Mouse (Mus musculus): ENCODE measurements around the gene Gstz1. TPM values are rescaled to one million over a fixed set of nuclear protein-coding genes. Genes with fewer than 3 reads are reported as not detected.
"Not testable (repeated sequence)": the region's sequence is repeated elsewhere in the genome, so short reads cannot be mapped to it uniquely, and the experiment has no call there.

Gstz1 gene
- total RNA-seq, 2 experiments from 2014 or later, result 47.1 to 49.6 TPM

GRCm38 (mm10) chr12:87158099-87158498, 11.1 kb downstream of the Gstz1 start:
- DNase-seq, result no peak

- no peak for DNase-seq
These were observed 13.3 kb downstream of the Gstz1 start for GRCm38 (mm10) chr12:87160310-87160709.

DNA sequence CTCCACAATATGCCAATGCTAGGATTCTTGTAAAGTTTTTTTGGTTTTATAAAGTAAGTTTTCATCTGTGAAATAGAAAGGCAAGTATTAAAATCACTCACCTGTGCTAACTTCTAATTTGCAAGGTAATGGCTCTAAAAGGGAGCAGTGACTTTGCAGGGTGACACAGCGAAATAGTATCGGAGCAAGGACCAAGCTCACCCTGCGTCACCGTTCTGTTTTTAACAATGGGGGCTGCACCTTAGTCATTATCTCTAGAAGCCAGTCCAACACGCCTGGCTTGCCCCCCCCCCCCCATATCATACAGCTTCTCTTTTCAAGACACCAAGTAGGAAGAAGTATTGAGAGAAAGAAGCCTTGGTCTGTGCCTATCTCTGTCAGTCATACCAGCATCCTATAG, 13.8 kb downstream of the Gstz1 start:
- DNase-seq, result no peak

DNA sequence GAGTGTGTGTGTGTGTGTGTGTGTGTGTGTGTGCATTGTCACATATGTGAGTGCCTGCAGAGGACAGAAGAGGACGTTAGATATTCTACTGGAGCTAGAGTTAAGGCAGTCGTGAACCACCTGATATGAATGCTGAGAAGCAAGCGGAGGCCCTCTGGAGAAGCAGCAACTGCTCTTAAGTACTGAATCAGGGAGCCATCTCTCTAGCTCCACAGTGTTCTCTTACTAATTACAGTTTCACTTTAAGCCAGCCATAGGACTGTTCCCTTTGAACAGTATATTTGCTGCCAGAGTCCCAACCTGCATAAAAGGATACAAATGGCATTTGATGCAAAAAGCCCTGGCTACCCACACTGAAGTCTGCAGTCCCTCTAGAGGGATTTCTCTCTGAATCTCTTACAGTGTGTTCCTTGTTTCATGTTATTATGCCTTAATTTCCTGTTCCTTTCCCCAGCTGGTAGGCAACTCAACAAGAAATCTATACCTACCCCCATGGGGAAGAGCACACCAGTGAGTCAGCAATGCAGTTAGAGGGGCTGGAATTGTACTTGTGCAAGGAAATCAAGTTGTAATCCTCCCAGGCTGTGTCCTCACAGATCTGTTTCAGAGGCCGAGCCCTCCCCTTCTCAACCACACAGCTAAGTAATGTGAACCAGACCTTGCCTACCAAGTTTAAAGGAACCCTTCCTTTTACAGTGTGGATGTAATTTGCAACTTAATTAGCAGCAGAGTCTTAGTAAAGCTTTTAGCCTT, 28.4 kb downstream of the Gstz1 start:
- DNase-seq, result no peak

- DNase-seq, result no peak
These were observed 30.7 kb downstream of the Gstz1 start for GRCm38 (mm10) chr12:87177631-87178030.

DNA sequence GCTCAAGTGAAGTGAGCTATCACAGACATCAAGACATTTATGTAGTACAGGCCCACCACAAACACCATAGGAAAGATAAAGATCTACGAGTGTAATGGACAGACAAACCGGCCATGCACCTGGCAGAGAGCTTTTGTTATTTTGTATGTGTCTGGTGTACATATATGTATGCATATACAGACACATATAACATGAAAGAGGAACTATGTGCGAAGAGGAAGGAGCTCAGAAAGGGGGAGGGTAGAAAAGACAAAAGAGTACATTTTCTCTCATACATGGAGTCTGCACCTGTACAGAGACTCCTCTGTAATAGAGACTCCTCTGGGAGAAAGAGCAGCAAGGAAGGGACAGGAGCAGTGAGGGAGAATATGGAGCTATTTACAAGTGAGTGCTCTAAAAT, 46.0 kb downstream of the Gstz1 start:
- no peak for DNase-seq

- no peak for DNase-seq
These were observed 48.1 kb downstream of the Gstz1 start for GRCm38 (mm10) chr12:87195069-87195468.

- DNase-seq, result no peak
These were observed 49.3 kb downstream of the Gstz1 start for GRCm38 (mm10) chr12:87196310-87196709.

- DNase-seq, result no peak
These were observed 51.8 kb downstream of the Gstz1 start for GRCm38 (mm10) chr12:87198792-87199191.

DNA sequence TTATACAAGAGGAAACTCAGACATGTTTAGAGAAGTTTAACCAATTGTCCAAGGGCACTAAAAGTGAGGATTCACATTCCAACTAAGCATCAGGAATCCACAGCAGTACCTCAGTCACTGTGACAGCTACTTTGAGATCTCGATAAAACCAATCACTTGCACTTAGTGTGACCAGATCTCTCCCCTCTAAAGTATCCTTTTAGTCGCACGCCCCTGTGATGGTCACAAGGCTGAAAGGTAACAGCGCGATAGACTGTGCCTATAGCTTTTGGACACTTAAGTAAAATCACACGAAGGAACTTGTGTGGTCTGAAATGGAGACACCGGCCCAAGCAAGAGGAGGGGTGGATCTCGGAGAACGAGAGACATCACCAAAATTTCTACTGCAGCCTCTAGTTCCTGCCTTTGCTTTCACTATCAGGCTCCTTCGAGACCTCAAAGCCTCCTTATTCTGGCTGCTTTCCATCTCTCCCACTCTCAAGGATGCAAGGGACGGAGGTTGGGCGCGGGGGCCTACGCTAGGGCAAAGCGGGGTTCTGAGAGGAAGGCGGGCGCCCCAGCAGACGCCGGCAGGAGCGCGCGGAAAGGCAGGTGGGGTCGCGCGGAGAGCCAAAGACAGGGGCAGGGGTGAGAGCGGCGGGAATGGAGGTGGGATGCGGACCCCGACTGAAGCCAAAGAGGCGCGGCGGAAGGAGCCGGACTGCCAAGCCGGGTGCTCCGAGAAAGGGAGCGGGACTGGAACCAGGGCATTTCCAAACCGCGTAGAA, 52.4 kb downstream of the Gstz1 start, which contains the start of gene Samd15:
Gene Samd15, plus strand, starts transcription at position 518 of the 767 bp plus-strand sequence.
- peak; percentile 32 for DNase-seq

GRCm38 (mm10) chr12:87199973-87200586, 53.1 kb downstream of the Gstz1 start, which contains the start of gene Tmed8:
Gene Tmed8, minus strand, starts transcription at chr12:87200454.
- DNase-seq, result peak; percentile 75

- DNase-seq, result no peak
These were observed 54.7 kb downstream of the Gstz1 start for GRCm38 (mm10) chr12:87201694-87202093.

DNA sequence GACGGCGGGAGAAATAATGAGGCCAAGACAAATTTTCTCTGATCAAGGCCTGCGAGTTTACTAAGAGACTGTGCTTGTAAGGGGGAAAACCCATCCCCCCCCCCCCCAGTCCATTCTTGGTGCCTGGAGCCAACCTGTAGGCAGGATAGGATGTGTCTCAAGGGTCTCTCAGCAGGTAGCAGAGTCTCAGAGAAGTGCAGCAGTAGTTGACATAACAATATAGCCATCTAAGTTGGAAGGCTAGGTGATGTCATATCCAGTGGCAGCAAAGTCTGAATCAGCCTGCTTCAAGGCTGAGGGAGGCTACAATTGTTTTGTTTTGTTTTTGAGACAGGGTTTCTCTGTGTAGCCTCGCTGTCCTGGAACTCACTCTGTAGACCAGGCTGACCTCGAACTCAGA, 58.8 kb downstream of the Gstz1 start:
- not testable (repeated sequence) for DNase-seq

- DNase-seq, result no peak
These were observed 66.1 kb downstream of the Gstz1 start for GRCm38 (mm10) chr12:87212844-87213606.

Other genes starting within 250 kb of the Gstz1 start
- 10 to 100 TPM; 17.5 to 22.8 TPM for gene Cipc, start 200.1 kb upstream of the Gstz1 start, total RNA-seq (2021)
- gene Zdhhc22, start 156.7 kb upstream of the Gstz1 start, total RNA-seq (2021), result not detected
- under 1 TPM; 0.23 to 0.29 TPM for gene Tmem63c, start 125.8 kb upstream of the Gstz1 start, total RNA-seq (2021)
- gene Ngb, start 44.6 kb upstream of the Gstz1 start, total RNA-seq (2021), result under 1 TPM in 1 of 2 experiments, not detected in 1; 0.28 TPM
- gene Pomt2, start 803 bp downstream of the Gstz1 start, total RNA-seq (2021), result 1 to 10 TPM; 6.3 to 8.9 TPM
- gene Samd15, start 52.6 kb downstream of the Gstz1 start, total RNA-seq (2021), result under 1 TPM; 0.14 to 0.50 TPM
- 1 to 10 TPM; 2.4 to 3.5 TPM for gene Tmed8, start 53.3 kb downstream of the Gstz1 start, total RNA-seq (2021)
- under 1 TPM in 1 of 2 experiments, not detected in 1; 0.27 TPM for gene Noxred1, start 91.6 kb downstream of the Gstz1 start, total RNA-seq (2021)
- gene Vipas39, start 119.1 kb downstream of the Gstz1 start, total RNA-seq (2021), result 10 to 100 TPM; 12.1 to 14.5 TPM
- 100 to 1,000 TPM; 104 to 108 TPM for gene Ahsa1, start 119.3 kb downstream of the Gstz1 start, total RNA-seq (2021)
- not detected for gene Ism2, start 152.5 kb downstream of the Gstz1 start, total RNA-seq (2021)
- gene Sptlc2, start 241.2 kb downstream of the Gstz1 start, total RNA-seq (2021), result 10 to 100 TPM; 28.6 to 30.0 TPM